Mouse (Mus musculus) liver, adult (tissue): ENCODE results near the gene Hivep2.

Source experiments
- GATA4 ChIP-seq: IDR thresholded peaks from 2 replicates; pipeline ENCODE4 v1.6.1; 2014; ENCODE audit warnings: mild to moderate bottlenecking, low read length; ENCODE audit not compliant: insufficient replicate concordance

Gene Hivep2

GRCm38 (mm10) chr10:13988757-13989156, 22.9 kb downstream of the Hivep2 start:
- no peak for TF ChIP-seq GATA4

GRCm38 (mm10) chr10:13990842-13991241, 25.0 kb downstream of the Hivep2 start:
- no peak for TF ChIP-seq GATA4

- TF ChIP-seq GATA4 = no peak
These were observed 27.5 kb downstream of the Hivep2 start for GRCm38 (mm10) chr10:13993411-13993810.

GRCm38 (mm10) chr10:13997336-13997735, 31.5 kb downstream of the Hivep2 start:
- TF ChIP-seq GATA4 = no peak

- no peak for TF ChIP-seq GATA4
These were observed 39.1 kb downstream of the Hivep2 start for GRCm38 (mm10) chr10:14004769-14005517.

GRCm38 (mm10) chr10:14009721-14010120, 43.8 kb downstream of the Hivep2 start:
- no peak for TF ChIP-seq GATA4

- no peak for TF ChIP-seq GATA4
These were observed 50.6 kb downstream of the Hivep2 start for GRCm38 (mm10) chr10:14016287-14016970.

GRCm38 (mm10) chr10:14017338-14017737, 51.5 kb downstream of the Hivep2 start:
- no peak for TF ChIP-seq GATA4

- TF ChIP-seq GATA4 = no peak
These were observed 52.0 kb downstream of the Hivep2 start for GRCm38 (mm10) chr10:14017822-14018364.

- TF ChIP-seq GATA4 = no peak
These were observed 52.8 kb downstream of the Hivep2 start for GRCm38 (mm10) chr10:14018672-14019071.

GRCm38 (mm10) chr10:14019198-14019597, 53.3 kb downstream of the Hivep2 start:
- TF ChIP-seq GATA4 = no peak

- TF ChIP-seq GATA4 = no peak
These were observed 54.4 kb downstream of the Hivep2 start for GRCm38 (mm10) chr10:14020253-14020652.

- TF ChIP-seq GATA4 = no peak
These were observed 59.1 kb downstream of the Hivep2 start for GRCm38 (mm10) chr10:14024971-14025370.

GRCm38 (mm10) chr10:14027751-14028150, 61.9 kb downstream of the Hivep2 start:
- TF ChIP-seq GATA4 = no peak

GRCm38 (mm10) chr10:14028956-14029355, 63.1 kb downstream of the Hivep2 start:
- TF ChIP-seq GATA4 = no peak

- no peak; the same call in 1 of the 2 replicates for TF ChIP-seq GATA4
These were observed 64.7 kb downstream of the Hivep2 start for GRCm38 (mm10) chr10:14030458-14031035.

GRCm38 (mm10) chr10:14032532-14032931, 66.7 kb downstream of the Hivep2 start:
- TF ChIP-seq GATA4 = no peak

GRCm38 (mm10) chr10:14034046-14034445, 68.2 kb downstream of the Hivep2 start:
- no peak for TF ChIP-seq GATA4
